Mouse (Mus musculus) gastrocnemius, postnatal 4 days (tissue): Measurements from ENCODE around the gene Defb20. TPM values are rescaled to one million over a fixed set of nuclear protein-coding genes. Genes with fewer than 3 reads are reported as not detected.

Experiments used
- DNase-seq, 2 experiments: peaks; one replicate each; pipeline ENCODE4 v3.0.0; 2021 to 2022; ENCODE audit warnings: low spot score in 2 of 2, mixed read lengths in 2 of 2
- total RNA-seq, 2 experiments: library from RNA; stranded (reverse); gene quantifications; 2 replicates each; pipeline ENCODE4 v1.2.3; 2021

Defb20 gene
- total RNA-seq, 2 experiments from 2014 or later = not detected

DNA sequence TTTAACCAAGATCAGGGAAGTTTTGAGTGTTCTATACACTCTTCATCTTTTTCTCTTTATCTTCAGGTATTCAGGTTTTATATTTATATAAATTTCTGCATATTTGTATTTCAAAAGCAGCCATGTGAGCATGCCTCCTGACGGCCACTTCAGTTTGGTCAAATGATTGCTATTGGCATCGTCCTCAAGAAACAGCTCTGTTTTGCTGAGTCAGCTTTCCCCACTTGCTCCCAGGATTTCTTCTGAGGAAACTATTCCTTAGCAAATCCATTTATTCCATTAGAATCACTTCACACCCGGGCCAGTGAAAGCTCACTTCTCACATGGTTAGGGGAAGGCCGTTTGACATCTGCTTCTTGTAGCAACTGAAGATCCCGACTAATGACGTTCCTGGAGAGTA, 21.2 kb downstream of the Defb20 start:
- no peak for DNase-seq

DNA sequence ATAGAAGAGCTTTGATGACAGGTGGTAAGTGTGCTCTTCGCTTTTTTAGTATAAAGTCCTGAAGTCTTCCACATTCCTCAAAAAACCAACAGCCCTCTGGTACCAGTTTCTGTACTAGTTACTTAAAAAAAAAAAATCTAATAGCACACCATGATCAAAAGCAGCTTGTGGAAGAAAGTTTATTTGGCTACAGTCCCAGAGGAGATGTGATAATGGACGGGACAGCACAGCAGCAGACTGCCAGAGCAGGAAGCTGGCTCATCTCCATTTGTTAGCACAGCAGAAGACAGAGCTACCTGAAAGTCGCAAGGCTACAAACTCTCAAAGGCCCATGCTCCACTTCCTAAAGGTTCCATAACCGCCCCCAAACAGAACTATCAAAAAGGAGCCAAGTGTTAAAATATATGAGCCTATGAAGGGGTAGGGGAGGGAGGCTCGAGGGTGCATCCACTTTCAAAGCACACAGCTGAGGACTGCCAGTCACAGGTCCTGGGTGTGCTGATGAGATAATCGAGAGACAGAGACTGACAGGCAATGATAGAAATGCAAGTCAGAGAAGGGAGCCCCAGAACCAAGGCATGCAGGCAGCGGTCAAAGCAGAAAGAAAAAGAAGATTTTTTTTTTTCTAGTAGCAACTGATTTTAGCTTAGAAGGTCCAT, 23.5 kb downstream of the Defb20 start:
- no peak for DNase-seq

DNA sequence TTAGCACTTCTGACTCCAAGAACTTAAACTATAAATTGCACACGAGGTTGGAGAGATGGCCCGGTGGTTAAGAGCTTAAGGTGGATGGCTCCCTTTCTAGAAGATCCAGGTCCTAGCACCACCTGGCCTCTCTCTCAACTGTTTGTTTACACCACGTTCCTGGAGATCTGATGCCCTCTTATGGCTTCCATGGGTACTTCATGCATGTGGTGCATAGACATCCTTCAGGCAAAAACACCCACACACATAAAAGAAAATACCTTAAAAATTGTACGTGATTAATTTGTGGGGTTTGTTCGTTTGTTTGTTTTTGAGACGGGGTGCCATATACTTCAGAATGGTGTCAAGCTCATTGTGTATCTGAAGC, 24.0 kb downstream of the Defb20 start:
- no peak for DNase-seq

DNA sequence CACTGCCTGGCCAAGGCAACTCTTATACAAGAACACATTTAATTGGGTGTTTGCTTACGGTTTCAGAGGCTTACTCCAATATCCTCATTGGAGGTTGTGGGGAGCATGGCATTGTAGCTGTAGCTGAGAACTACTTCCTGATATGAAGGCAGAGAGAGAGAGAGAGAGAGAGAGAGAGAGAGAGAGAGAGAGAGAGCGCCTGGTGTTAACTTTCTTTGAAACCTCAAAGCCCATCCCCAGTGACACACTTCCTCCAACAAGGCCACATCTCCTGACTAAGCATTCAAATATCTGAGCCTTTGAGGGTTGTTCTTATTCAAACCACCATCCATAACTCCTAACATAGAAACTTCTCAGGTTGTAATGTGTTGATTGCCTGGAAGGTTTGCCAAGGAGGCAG, 27.1 kb downstream of the Defb20 start:
- DNase-seq = no peak

- no peak for DNase-seq
These were observed 34.7 kb downstream of the Defb20 start, which contains the start of gene Defb26 for GRCm38 (mm10) chr2:152511592-152511991. Gene Defb26, minus strand, starts transcription at chr2:152511692.

GRCm38 (mm10) chr2:152516084-152516483, 39.2 kb downstream of the Defb20 start:
- DNase-seq = no peak

GRCm38 (mm10) chr2:152517981-152518380, 41.1 kb downstream of the Defb20 start, which contains the start of gene Defb28:
Gene Defb28, plus strand, starts transcription at chr2:152518255.
- no peak for DNase-seq

Other genes starting within 250 kb of the Defb20 start
- gene Tbc1d20, start 183.2 kb upstream of the Defb20 start, total RNA-seq = 10 to 100 TPM; 50.3 to 50.5 TPM
- gene Rbck1, start 144.4 kb upstream of the Defb20 start, total RNA-seq = 10 to 100 TPM; 60.1 to 67.8 TPM
- 1 to 10 TPM; 1.4 to 1.7 TPM for gene Trib3, start 133.0 kb upstream of the Defb20 start, total RNA-seq
- under 1 TPM in 1 of 2 experiments, not detected in 1; 0.23 TPM for gene Nrsn2, start 100.4 kb upstream of the Defb20 start, total RNA-seq
- gene Sox12, start 79.0 kb upstream of the Defb20 start, total RNA-seq = 10 to 100 TPM; 17.6 TPM
- 10 to 100 TPM; 12.3 to 13.6 TPM for gene Zcchc3, start 62.0 kb upstream of the Defb20 start, total RNA-seq
- gene 6820408C15Rik, start 61.5 kb upstream of the Defb20 start, total RNA-seq = under 1 TPM; 0.15 to 0.18 TPM
- not detected for gene Defb23, start 12.4 kb upstream of the Defb20 start, total RNA-seq
- not detected for gene Defb22, start 13.1 kb downstream of the Defb20 start, total RNA-seq
- not detected for gene Defb26, start 34.6 kb downstream of the Defb20 start, total RNA-seq
- gene Defb28, start 41.2 kb downstream of the Defb20 start, total RNA-seq = not detected
- not detected for gene Defb29, start 63.0 kb downstream of the Defb20 start, total RNA-seq
- gene Gm17416, start 92.3 kb downstream of the Defb20 start, total RNA-seq = not detected
- gene Defb21, start 95.7 kb downstream of the Defb20 start, total RNA-seq = not detected
- gene Defb19, start 103.2 kb downstream of the Defb20 start, total RNA-seq = not detected
- not detected for gene Defb45, start 122.3 kb downstream of the Defb20 start, total RNA-seq
- gene Defb36, start 127.3 kb downstream of the Defb20 start, total RNA-seq = not detected
- gene Defb25, start 146.0 kb downstream of the Defb20 start, total RNA-seq = 1 to 10 TPM; 2.2 to 5.5 TPM
- gene Rem1, start 149.9 kb downstream of the Defb20 start, total RNA-seq = 10 to 100 TPM; 15.1 to 16.2 TPM
- gene H13, start 192.4 kb downstream of the Defb20 start, total RNA-seq = 10 to 100 TPM; 84.8 to 88.2 TPM
- gene Mcts2, start 210.0 kb downstream of the Defb20 start, total RNA-seq = 10 to 100 TPM; 16.4 to 20.2 TPM